Comparison of ENCODE assay signal across 21 mouse cellular contexts in genomic region chr7:92773006-92773405, GRCm38 (mm10). TPM values are rescaled to one million over a fixed set of nuclear protein-coding genes. Genes with fewer than 3 reads are reported as not detected.
DNase-seq lines count a peak whose midpoint lies in the region; ATAC-seq and TF ChIP-seq lines count a peak whose summit lies in the region.
"Had no signal": no experiment of that assay in that cellular context is flagged by ENCODE, and none has a peak within 500 bp of the region (broad histone marks: within the 10 kb centered on the region; RNA-seq: fewer than 3 reads in every experiment).

No protein-coding gene starts in this region.

- DNase-seq in gastrocnemius, adult 2 months, result no peak
- no peak for DNase-seq in gastrocnemius, postnatal 4 days (ENCODE audit: low spot score in 2 of 2)
- peak; percentile 52 for DNase-seq in heart, adult 11 months
- DNase-seq in heart, postnatal 14 days, result no peak
- DNase-seq in midbrain, embryonic 11.5 days (ENCODE audit: low spot score, missing footprints), result peak; percentile 65
- no peak for DNase-seq in midbrain, embryonic 10.5 days (ENCODE audit: low spot score)
- DNase-seq: adrenal gland, adult 2 months; adrenal gland, adult 8-10 months; adrenal gland, postnatal 10 days; adrenal gland, postnatal 14 days; adrenal gland, postnatal 25 days; adrenal gland, postnatal 36 days; B cell, adult 2 months; cerebellum, adult 11 months; cerebellum, adult 11-12 months; cerebellum, adult 18-20 months had no signal

- no peaks in the 10 kb centered on the region for H3K9me3 ChIP-seq in midbrain, embryonic 11.5 days (ENCODE audit: control insufficient read depth, low read length)
- H3K9me3 ChIP-seq in midbrain, embryonic 10.5 days (replicated peaks), result no peaks in the 10 kb centered on the region
- H3K9me3 ChIP-seq: G1E had no signal

- no peak overlapping the region for H3K9ac ChIP-seq in midbrain, embryonic 11.5 days (ENCODE audit: low read length)

- no peak overlapping the region for H3K4me3 ChIP-seq in gastrocnemius, adult 2 months
- H3K4me3 ChIP-seq in midbrain, embryonic 11.5 days (ENCODE audit: low read depth, low read length), result no peak overlapping the region
- H3K4me3 ChIP-seq in midbrain, embryonic 10.5 days, result no peak overlapping the region

- intact Hi-C loops in gastrocnemius, adult 2 months (cut with DNase I), result no loop called here
- intact Hi-C loops in heart, postnatal 14 days (cut with DNase I), result no loop called here

- TF ChIP-seq CTCF in gastrocnemius, adult 2 months (IDR thresholded peaks at IDR 0.05), result no peak

- no peaks in the 10 kb centered on the region for H3K36me3 ChIP-seq in midbrain, embryonic 11.5 days (ENCODE audit: control insufficient read depth, insufficient read depth, low read length)
- no peaks in the 10 kb centered on the region for H3K36me3 ChIP-seq in midbrain, embryonic 10.5 days
- H3K36me3 ChIP-seq: G1E had no signal

- H3K27me3 ChIP-seq in midbrain, embryonic 11.5 days (ENCODE audit: control insufficient read depth, insufficient read depth, low read length), result no peaks in the 10 kb centered on the region
- H3K27me3 ChIP-seq in midbrain, embryonic 10.5 days (ENCODE audit: low read depth, poor library complexity, severe bottlenecking), result no peaks in the 10 kb centered on the region
- H3K27me3 ChIP-seq: CH12.LX, Patski had no signal

- H3K4me2 ChIP-seq in midbrain, embryonic 11.5 days, result no peak overlapping the region

- peaks cover 12% of the 10 kb centered on the region for H3K4me1 ChIP-seq in midbrain, embryonic 11.5 days (ENCODE audit: control insufficient read depth, insufficient read depth, low read length)
- peaks cover 23% of the 10 kb centered on the region for H3K4me1 ChIP-seq in midbrain, embryonic 10.5 days

- H3K27ac ChIP-seq in gastrocnemius, adult 2 months, result peak overlapping the region; percentile 64; the same call in 1 of the 2 replicates
- H3K27ac ChIP-seq in midbrain, embryonic 11.5 days (ENCODE audit: low read depth, low read length), result no peak overlapping the region
- no peak overlapping the region for H3K27ac ChIP-seq in midbrain, embryonic 10.5 days (replicated peaks)

- WGBS in midbrain, embryonic 11.5 days, result 92% methylated on average over 3 of the region's 3 CpGs
- 92% methylated on average over 3 of the region's 3 CpGs for WGBS in midbrain, embryonic 10.5 days

- no peak for ATAC-seq in midbrain, embryonic 11.5 days (ENCODE audit: low FRiP score)
- ATAC-seq: activated CD4-positive, CD25-positive, alpha-beta regulatory T cell, adult 4 months; CD4-positive, CD25-positive, alpha-beta regulatory T cell, adult 4 months; Patski had no signal

RNA-seq across cellular contexts. Expression of gene Rab30, which starts 31.6 kb away (rescaled TPM):
- 1 to 10 TPM; 6.5 to 7.7 TPM for total RNA-seq in gastrocnemius, adult 2 months (2021)
- 10 to 100 TPM; 10.0 to 12.8 TPM for total RNA-seq in gastrocnemius, postnatal 4 days (2021)
- 10 to 100 TPM; 13.5 to 17.1 TPM for total RNA-seq in heart, postnatal 14 days (2021)
- 19.4 and 20.0 TPM in 2 replicates for polyA plus RNA-seq in midbrain, embryonic 11.5 days (2014; fragmentation: Nextera tagmentation; extraction: Ambion mirVana)
- polyA plus RNA-seq in midbrain, embryonic 10.5 days (2016; fragmentation: Nextera tagmentation; extraction: Ambion mirVana), result 15.1 and 18.1 TPM in 2 replicates

Comparison
In these comparisons a context has a peak if more than half of its experiments do, and no peak if none do; other contexts are left out.
1. DNase-seq: peak in heart, adult 11 months (single experiment) and midbrain, embryonic 11.5 days (single experiment); none in gastrocnemius, adult 2 months (single experiment), gastrocnemius, postnatal 4 days (0 of 2), heart, postnatal 14 days (0 of 2) and midbrain, embryonic 10.5 days (single experiment).